Mouse (Mus musculus) brain, adult 2 months (tissue): ENCODE data around the gene Fam47e.

Experiments
- DNase-seq: peaks from one replicate; pipeline ENCODE4 v3.0.0; 2011; ENCODE audit warnings: low read depth, low spot score

Fam47e gene

DNA sequence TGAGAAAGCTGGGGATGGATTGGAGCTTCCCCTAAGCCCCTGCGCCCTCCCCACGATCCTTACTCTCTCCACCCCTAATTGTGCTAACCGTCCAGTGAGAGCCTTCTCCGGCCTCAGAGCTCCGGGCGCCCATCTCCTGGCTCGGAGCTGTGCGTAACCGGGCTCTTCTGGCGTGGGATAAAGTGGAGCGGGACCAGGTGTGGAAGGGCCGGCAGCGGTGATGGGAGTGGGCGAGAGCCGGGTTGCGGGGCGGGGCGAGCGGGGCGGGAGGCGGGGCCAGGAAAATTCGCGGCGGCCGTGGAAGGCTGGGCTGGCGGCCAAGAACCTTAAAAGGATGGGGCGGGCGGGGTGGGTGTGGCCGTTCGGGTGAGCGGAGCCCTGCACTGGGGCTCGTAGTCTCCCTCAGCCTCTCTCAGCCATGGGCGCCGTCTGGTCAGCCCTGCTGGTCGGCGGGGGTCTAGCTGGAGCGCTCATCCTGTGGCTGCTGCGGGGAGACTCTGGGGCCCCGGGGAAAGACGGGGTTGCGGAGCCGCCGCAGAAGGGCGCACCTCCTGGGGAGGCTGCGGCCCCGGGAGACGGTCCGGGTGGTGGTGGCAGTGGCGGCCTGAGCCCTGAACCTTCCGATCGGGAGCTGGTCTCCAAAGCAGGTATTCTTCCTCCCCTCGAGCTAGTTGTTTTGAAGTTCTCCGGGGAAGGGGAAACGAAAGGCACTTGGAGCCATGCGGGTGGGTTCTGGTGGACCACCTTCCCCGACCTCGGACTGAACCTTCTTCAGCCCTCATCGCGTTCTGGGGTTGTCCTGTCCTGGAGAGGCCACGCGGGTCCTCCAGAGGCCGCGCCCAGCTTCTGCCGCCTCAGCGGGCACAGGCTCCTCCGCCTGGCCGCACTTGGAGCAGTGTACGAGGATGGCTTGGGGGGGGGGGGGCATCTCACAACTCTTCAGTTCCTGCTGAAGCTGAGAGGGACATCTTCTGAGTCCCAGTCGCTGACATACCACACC is 48.1 kb downstream of the Fam47e start, which contains the start of gene Stbd1:
Stbd1 (plus strand) TSS at position 351 of the 1,000 bp plus-strand sequence.
- DNase-seq = peak; percentile 43

GRCm38 (mm10) chr5:92604452-92605247 is 49.8 kb downstream of the Fam47e start:
- DNase-seq = no peak

GRCm38 (mm10) chr5:92607492-92608229 is 52.8 kb downstream of the Fam47e start:
- DNase-seq = no peak

GRCm38 (mm10) chr5:92612756-92613155 is 57.9 kb downstream of the Fam47e start:
- no peak for DNase-seq

DNA sequence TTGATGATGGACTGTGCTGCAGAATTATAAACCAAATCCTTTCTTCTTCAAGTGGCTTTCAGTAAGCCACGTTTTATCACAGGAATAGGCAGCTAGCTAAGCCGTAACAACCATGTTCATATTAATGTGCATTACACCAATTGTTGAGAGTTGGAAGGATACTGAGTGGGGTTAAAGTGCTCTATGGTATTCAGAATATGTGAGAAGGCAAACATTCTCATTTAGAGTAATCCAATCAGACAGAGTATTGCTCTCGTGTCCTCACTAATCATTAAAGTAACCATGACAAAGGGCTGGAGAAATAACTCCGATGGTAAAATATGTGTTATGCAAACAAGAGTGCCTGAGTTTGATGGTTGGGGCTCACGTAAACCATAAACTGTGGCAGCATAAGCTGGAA is 67.0 kb downstream of the Fam47e start:
- DNase-seq = no peak

GRCm38 (mm10) chr5:92627896-92628295 is 73.0 kb downstream of the Fam47e start:
- no peak for DNase-seq

GRCm38 (mm10) chr5:92633526-92633925 is 78.7 kb downstream of the Fam47e start:
- DNase-seq = no peak

DNA sequence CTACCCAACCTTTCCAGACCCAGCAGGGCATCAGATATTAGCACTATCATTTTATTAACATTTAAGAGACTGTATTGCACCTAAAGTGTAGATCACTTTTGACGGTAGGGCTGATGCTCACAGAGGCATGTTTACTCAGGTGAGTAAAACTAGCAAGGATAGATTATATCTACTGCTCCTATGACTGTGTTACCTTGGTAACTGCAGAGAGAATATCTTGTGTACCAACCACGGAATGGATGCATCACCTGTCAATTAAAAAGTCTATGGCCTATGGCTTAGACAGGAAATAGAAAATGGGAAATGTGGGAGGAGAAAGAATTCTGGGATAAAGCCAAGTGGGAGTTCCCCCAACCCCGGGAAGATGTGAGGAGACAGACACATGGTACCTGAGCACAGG is 80.0 kb downstream of the Fam47e start:
- no peak for DNase-seq

GRCm38 (mm10) chr5:92635891-92636290 is 81.0 kb downstream of the Fam47e start:
- no peak for DNase-seq

- DNase-seq = no peak
Measured at GRCm38 (mm10) chr5:92640861-92641260, 86.0 kb downstream of the Fam47e start.
